Mouse (Mus musculus): Measurements from ENCODE around the gene Gm7682.
"Not testable (repeated sequence)": the region's sequence is repeated elsewhere in the genome, so short reads cannot be mapped to it uniquely, and the experiment has no call there.

The Gm7682 gene

DNA sequence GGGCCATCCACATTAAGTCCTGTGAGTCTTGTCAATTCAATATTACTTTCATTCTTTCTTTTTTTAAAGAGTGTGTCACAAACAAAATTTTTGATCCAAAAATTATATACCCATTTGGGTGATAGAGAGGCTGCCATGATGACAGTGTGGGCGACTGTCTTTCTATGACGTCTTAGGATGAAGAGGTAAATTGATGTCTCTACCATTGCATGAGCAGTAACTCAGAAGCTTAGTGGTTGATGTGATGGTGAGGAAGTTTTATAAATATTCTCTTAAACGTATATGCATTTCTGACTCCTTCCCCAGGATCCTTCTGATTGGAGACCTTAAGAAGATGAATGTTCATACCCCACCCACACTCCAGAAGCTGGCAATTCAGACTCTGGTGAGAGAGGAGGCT lies at the start of gene Gm7682:
TSS of gene Gm7682 (plus strand) at position 301 of the 400 bp plus-strand sequence.
- not testable (repeated sequence) for DNase-seq
